Mouse (Mus musculus) E14TG2a.4 (cell line): Measurements from ENCODE around the gene Macrod2.

Source experiments
- H3K27me3 ChIP-seq: 2 replicates; pipeline ENCODE4 v1.6.1; 2014; ENCODE audit warnings: low read length, control low read depth; ENCODE audit not compliant: insufficient read depth
- H3K36me3 ChIP-seq: 2 replicates; pipeline ENCODE4 v1.6.1; 2014; ENCODE audit warnings: low read length, control low read depth; ENCODE audit not compliant: insufficient read depth
- H3K4me1 ChIP-seq: replicated peaks from 2 replicates; pipeline ENCODE4 v1.6.1; 2014; ENCODE audit warnings: low read depth, low read length, control low read depth
- H3K4me3 ChIP-seq: replicated peaks from 2 replicates; pipeline ENCODE4 v1.5.1; 2014; ENCODE audit warnings: mild to moderate bottlenecking, low read length
- H3K9me3 ChIP-seq: 2 replicates; pipeline ENCODE4 v1.6.1; 2014; ENCODE audit warnings: low read length, control low read depth
- CTCF ChIP-seq: conservative IDR thresholded peaks from 2 replicates; pipeline ENCODE4 v1.5.1; 2014; ENCODE audit warnings: low read length
- NANOG ChIP-seq: IDR thresholded peaks from 2 replicates; pipeline ENCODE4 v1.6.1; 2014; ENCODE audit warnings: borderline replicate concordance, low read length, mixed read lengths
- POU5F1 ChIP-seq: IDR thresholded peaks from 2 replicates; pipeline ENCODE4 v1.6.1; 2014; ENCODE audit warnings: low read length, borderline replicate concordance

Gene Macrod2

GRCm38 (mm10) chr2:140691403-140691802, 296.3 kb downstream of the Macrod2 start:
- H3K9me3 ChIP-seq, result no peaks in the 10 kb centered on the region
- H3K4me1 ChIP-seq, result no peaks in the 10 kb centered on the region
- peaks cover 7% of the 10 kb centered on the region; the same call in 1 of the 2 replicates for H3K27me3 ChIP-seq
- H3K4me3 ChIP-seq, result no peak overlapping the region
- TF ChIP-seq CTCF, result no peak
- no peak for TF ChIP-seq POU5F1
- no peak for TF ChIP-seq NANOG
- no peaks in the 10 kb centered on the region for H3K36me3 ChIP-seq

DNA sequence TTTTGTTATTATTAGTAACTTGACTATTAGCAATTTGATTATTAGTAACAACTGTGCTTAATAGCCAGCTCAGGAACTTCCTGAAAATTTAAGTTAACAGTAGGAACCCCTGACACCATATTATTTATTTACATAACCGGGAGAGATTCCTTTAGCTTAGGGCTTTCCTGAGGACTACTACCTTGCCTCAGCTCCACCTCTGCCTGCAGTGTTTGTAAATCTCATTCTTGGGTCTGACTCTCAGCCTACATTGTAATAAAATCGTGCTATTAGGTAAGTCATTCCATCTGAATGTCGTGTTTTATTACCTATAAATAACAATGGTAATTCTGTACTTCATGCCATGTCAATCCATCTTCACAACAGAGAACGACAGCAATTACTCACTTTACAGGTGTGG, 297.4 kb downstream of the Macrod2 start:
- Histone ChIP-seq H3K4me3 (no peak overlapping the region), H3K9me3 (no peaks in the 10 kb centered on the region), H3K27me3 (no peaks in the 10 kb centered on the region; the same call in 1 of the 2 replicates), H3K4me1 (no peaks in the 10 kb centered on the region), H3K36me3 (no peaks in the 10 kb centered on the region)
- TF ChIP-seq NANOG (no peak), CTCF (no peak), POU5F1 (no peak)

- TF ChIP-seq CTCF (no peak), NANOG (no peak), POU5F1 (no peak)
- Histone ChIP-seq H3K4me3 (no peak overlapping the region), H3K4me1 (no peaks in the 10 kb centered on the region), H3K36me3 (no peaks in the 10 kb centered on the region), H3K27me3 (no peaks in the 10 kb centered on the region), H3K9me3 (no peaks in the 10 kb centered on the region)
Measured at GRCm38 (mm10) chr2:140693845-140694244, 298.7 kb downstream of the Macrod2 start.

DNA sequence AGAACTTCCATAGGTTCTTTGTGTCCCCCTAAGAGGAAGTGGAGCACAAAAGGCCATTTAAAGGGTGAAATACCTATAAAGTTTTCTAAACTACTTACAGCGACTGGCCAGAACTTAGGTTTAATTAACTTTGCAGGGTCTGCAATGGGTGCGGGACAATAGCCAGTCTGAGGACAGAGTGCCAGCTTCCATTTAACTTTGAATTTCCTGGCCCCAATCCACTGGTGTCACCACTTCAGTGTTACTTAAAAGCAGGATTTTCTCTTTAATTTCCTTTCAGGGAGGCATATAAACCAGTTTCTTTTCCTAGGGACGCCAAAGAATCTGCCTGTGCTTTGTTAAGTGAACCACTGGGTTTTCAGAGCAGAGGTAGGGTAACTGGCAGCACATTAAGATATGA, 303.5 kb downstream of the Macrod2 start:
- Histone ChIP-seq H3K4me3 (no peak overlapping the region), H3K4me1 (no peaks in the 10 kb centered on the region), H3K36me3 (no peaks in the 10 kb centered on the region), H3K9me3 (no peaks in the 10 kb centered on the region), H3K27me3 (no peaks in the 10 kb centered on the region)
- TF ChIP-seq NANOG (no peak), POU5F1 (no peak), CTCF (no peak)

- no peaks in the 10 kb centered on the region for H3K27me3 ChIP-seq
- no peaks in the 10 kb centered on the region for H3K36me3 ChIP-seq
- no peaks in the 10 kb centered on the region for H3K9me3 ChIP-seq
- no peak overlapping the region for H3K4me3 ChIP-seq
- H3K4me1 ChIP-seq, result no peaks in the 10 kb centered on the region
- TF ChIP-seq CTCF, result no peak
- no peak for TF ChIP-seq NANOG
- TF ChIP-seq POU5F1, result no peak
Measured at GRCm38 (mm10) chr2:140703377-140703776, 308.3 kb downstream of the Macrod2 start.

DNA sequence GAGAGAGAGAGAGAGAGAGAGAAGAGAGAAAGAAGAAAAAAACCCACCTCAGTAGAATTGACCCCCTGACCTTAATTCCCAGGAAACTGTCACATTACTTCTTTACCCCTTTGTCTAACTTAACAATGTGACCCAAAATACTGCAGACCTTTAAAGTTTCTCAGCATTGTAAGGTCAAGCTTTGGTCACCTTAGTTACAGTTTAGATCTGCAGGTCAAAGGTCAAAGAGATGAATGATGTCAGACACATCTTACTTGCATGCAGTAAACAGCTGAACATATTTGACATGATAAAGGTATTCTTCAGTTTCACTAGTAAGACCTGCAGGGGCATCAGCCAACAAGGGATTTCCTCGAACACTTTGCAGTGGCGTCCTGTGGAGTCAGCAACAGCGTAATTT, 309.0 kb downstream of the Macrod2 start:
- Histone ChIP-seq H3K4me1 (no peaks in the 10 kb centered on the region), H3K4me3 (no peak overlapping the region), H3K27me3 (no peaks in the 10 kb centered on the region), H3K36me3 (no peaks in the 10 kb centered on the region), H3K9me3 (no peaks in the 10 kb centered on the region)
- TF ChIP-seq CTCF (no peak), NANOG (no peak), POU5F1 (no peak)

- no peaks in the 10 kb centered on the region for H3K27me3 ChIP-seq
- no peaks in the 10 kb centered on the region for H3K4me1 ChIP-seq
- H3K36me3 ChIP-seq, result no peaks in the 10 kb centered on the region
- H3K9me3 ChIP-seq, result no peaks in the 10 kb centered on the region
- H3K4me3 ChIP-seq, result no peak overlapping the region
- TF ChIP-seq NANOG (no peak), POU5F1 (no peak), CTCF (no peak)
Measured at GRCm38 (mm10) chr2:140705278-140705677, 310.2 kb downstream of the Macrod2 start.

- H3K27me3 ChIP-seq, result no peaks in the 10 kb centered on the region
- no peaks in the 10 kb centered on the region for H3K36me3 ChIP-seq
- H3K4me3 ChIP-seq, result no peak overlapping the region
- H3K9me3 ChIP-seq, result no peaks in the 10 kb centered on the region
- TF ChIP-seq NANOG (no peak), POU5F1 (no peak)
- no peaks in the 10 kb centered on the region for H3K4me1 ChIP-seq
Measured at GRCm38 (mm10) chr2:140707550-140707949, 312.4 kb downstream of the Macrod2 start.

DNA sequence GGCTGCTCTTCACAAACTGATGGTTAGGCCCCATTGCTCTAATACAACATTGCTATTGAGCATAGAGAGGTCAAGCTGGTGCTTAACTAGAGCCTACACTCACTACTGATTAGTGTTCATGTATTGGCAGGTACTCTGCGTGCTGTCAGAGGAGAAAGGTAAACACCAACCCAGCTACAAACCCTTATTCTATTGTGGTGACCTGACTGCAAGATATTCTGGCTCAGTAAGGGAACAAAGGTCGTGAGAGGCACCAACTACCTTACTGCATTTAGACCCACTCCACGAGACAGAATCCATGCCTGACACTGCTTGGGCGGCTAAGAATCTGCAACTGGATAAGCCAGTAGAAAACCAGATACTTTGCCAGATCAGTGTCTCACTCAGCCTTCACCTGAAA, 320.7 kb downstream of the Macrod2 start:
- H3K27me3 ChIP-seq, result no peaks in the 10 kb centered on the region
- no peak overlapping the region for H3K4me3 ChIP-seq
- no peaks in the 10 kb centered on the region for H3K4me1 ChIP-seq
- no peaks in the 10 kb centered on the region for H3K36me3 ChIP-seq
- TF ChIP-seq POU5F1 (no peak), NANOG (no peak), CTCF (no peak)
- H3K9me3 ChIP-seq, result no peaks in the 10 kb centered on the region
